Mouse (Mus musculus) thymus, adult 2 months (tissue): ENCODE measurements around the gene Srebf1. TPM values are rescaled to one million over a fixed set of nuclear protein-coding genes. Genes with fewer than 3 reads are reported as not detected.

ENCODE experiments used
- DNase-seq: peaks from one replicate; pipeline ENCODE4 v3.0.0; 2021
- H3K27ac ChIP-seq: fragments of 200-500 bp; 2 replicates; pipeline ENCODE4 v1.5.1; 2012; ENCODE audit warnings: low read length, control low read depth; ENCODE audit not compliant: control insufficient read depth, insufficient read depth
- H3K27me3 ChIP-seq: fragments of 200-500 bp; 2 replicates; pipeline ENCODE4 v1.6.1; 2012; ENCODE audit warnings: mild to moderate bottlenecking, low read length, moderate library complexity, mixed read lengths; ENCODE audit not compliant: control insufficient read depth, insufficient read depth
- H3K36me3 ChIP-seq: fragments of 200-500 bp; 2 replicates; pipeline ENCODE4 v1.6.1; 2012; ENCODE audit warnings: mild to moderate bottlenecking, low read length, moderate library complexity; ENCODE audit not compliant: control insufficient read depth, insufficient read depth
- H3K4me1 ChIP-seq: fragments of 200-500 bp; replicated peaks from 2 replicates; pipeline ENCODE4 v1.6.1; 2012; ENCODE audit warnings: low read length; ENCODE audit not compliant: control insufficient read depth, insufficient read depth
- H3K4me3 ChIP-seq: fragments of 200-500 bp; 2 replicates; pipeline ENCODE4 v1.5.1; 2012; ENCODE audit warnings: mild to moderate bottlenecking, low read length, control low read depth, moderate library complexity; ENCODE audit not compliant: control insufficient read depth, insufficient read depth
- CTCF ChIP-seq: fragments of 200-500 bp; IDR thresholded peaks from 2 replicates; pipeline ENCODE4 v1.5.1; 2012; ENCODE audit warnings: mild to moderate bottlenecking, control low read depth, low read length, moderate library complexity, borderline replicate concordance; ENCODE audit not compliant: control insufficient read depth, poor library complexity, insufficient read depth; ENCODE audit errors: extremely low read depth
- POLR2A ChIP-seq: fragments of 200-500 bp; IDR thresholded peaks from 2 replicates; pipeline ENCODE4 v1.6.1; 2012; ENCODE audit warnings: mild to moderate bottlenecking, low read length, control low read depth, moderate library complexity; ENCODE audit not compliant: control insufficient read depth, poor library complexity, insufficient read depth; ENCODE audit errors: extremely low read depth
- WGBS: fragments of 180-500 bp; shearing (Covaris S2); methylation state at CpG from one replicate; pipeline ENCODE4 v1.1.7; 2018; 5-methylcytosine and 5-hydroxymethylcytosine counted together
- polyA plus RNA-seq: library from polyadenylated mRNA; depleted of rRNA; stranded (reverse); fragments of >200 nt; gene quantifications from 2 replicates; pipeline ENCODE4 v1.2.3, GENCODE M21; 2012

Gene Srebf1
- polyA plus RNA-seq, 1 experiment: 466 TPM

DNA sequence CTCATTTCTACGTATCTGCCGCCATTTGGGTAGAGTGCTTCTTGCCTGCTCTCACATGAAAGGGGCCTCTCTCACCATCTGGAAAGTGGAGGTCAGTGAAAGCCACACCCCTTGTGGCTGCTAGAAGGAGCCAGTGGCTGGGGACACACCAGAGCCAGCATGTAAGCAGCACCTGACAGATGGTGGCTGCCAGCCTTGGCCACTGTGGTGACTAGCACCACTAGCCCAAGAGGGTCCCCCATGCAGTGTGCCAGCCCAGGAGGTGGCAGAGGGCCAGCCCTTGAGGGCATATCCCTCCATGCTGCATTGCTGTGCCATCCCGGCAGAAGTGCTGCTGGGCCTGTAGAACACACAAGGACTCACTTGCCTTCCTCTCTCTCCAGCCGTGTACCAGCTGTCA lies 28.8 kb downstream of the Srebf1 start:
- H3K4me3 ChIP-seq: no peak overlapping the region
- peaks cover 21% of the 10 kb centered on the region; the same call in 1 of the 2 replicates for H3K36me3 ChIP-seq
- WGBS: 89% methylated on average over 4 of the region's 4 CpGs

GRCm38 (mm10) chr11:60192534-60192933 lies 29.8 kb downstream of the Srebf1 start:
- WGBS: 72% methylated on average over 6 of the region's 6 CpGs
- DNase-seq: no peak
- Histone ChIP-seq H3K36me3 (peaks cover 24% of the 10 kb centered on the region; the same call in 1 of the 2 replicates), H3K4me1 (peaks cover 29% of the 10 kb centered on the region), H3K27ac (no peak overlapping the region), H3K27me3 (no peaks in the 10 kb centered on the region), H3K4me3 (no peak overlapping the region)
- no peak for TF ChIP-seq POLR2A
- TF ChIP-seq CTCF: no peak

More for the DNA sequence above, 28.8 kb downstream of the Srebf1 start:
- DNase-seq: no peak
- H3K27me3 ChIP-seq: no peaks in the 10 kb centered on the region
- H3K27ac ChIP-seq: no peak overlapping the region
- no peak for TF ChIP-seq POLR2A
- no peak for TF ChIP-seq CTCF
- H3K4me1 ChIP-seq: peaks cover 19% of the 10 kb centered on the region

GRCm38 (mm10) chr11:60190055-60190641 lies 32.2 kb downstream of the Srebf1 start:
- TF ChIP-seq CTCF (no peak), POLR2A (no peak)
- Histone ChIP-seq H3K4me1 (peaks cover 50% of the 10 kb centered on the region), H3K27ac (no peak overlapping the region)

DNA sequence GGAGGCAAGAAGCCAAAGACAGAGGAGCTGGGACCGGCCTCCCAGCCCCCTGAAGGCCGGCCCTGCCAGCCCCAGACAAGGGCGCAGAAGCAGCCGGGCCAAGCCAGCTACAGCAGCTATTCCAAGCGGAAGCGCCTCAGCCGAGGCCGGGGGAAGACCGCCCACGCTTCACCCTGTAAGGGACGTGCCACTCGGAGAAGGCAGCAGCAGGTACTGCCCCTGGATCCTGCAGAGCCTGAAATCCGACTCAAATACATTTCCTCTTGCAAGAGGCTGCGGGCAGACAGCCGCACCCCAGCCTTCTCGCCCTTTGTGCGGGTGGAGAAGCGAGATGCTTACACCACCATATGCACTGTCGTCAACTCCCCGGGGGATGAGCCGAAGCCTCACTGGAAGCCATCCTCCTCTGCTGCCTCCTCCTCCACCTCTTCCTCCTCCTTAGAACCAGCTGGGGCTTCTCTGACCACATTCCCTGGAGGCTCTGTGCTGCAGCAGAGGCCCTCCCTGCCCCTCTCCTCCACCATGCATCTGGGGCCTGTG lies 32.8 kb downstream of the Srebf1 start:
- 92% methylated on average over 21 of the region's 21 CpGs for WGBS
- no peak for DNase-seq
- peaks cover 37% of the 10 kb centered on the region; the same call in 1 of the 2 replicates for H3K36me3 ChIP-seq
- H3K27ac ChIP-seq: no peak overlapping the region
- peaks cover 56% of the 10 kb centered on the region for H3K4me1 ChIP-seq
- TF ChIP-seq POLR2A: no peak
- TF ChIP-seq CTCF: no peak
- H3K27me3 ChIP-seq: no peaks in the 10 kb centered on the region
- H3K4me3 ChIP-seq: no peak overlapping the region

More at GRCm38 (mm10) chr11:60190055-60190641, 32.2 kb downstream of the Srebf1 start:
- Histone ChIP-seq H3K4me3 (no peak overlapping the region), H3K36me3 (peaks cover 37% of the 10 kb centered on the region; the same call in 1 of the 2 replicates), H3K27me3 (no peaks in the 10 kb centered on the region)
- WGBS: 92% methylated on average over 17 of the region's 17 CpGs
- DNase-seq: no peak

GRCm38 (mm10) chr11:60188275-60188853 lies 34.0 kb downstream of the Srebf1 start:
- peaks cover 32% of the 10 kb centered on the region; the same call in 1 of the 2 replicates for H3K36me3 ChIP-seq
- peaks cover 68% of the 10 kb centered on the region for H3K4me1 ChIP-seq
- 58% methylated on average over 25 of the region's 25 CpGs for WGBS
- H3K27me3 ChIP-seq: no peaks in the 10 kb centered on the region
- DNase-seq: no peak
- TF ChIP-seq CTCF: 0 out of 2 replicates have a peak, but pooled peaks have one; percentile 18
- TF ChIP-seq POLR2A: no peak
- no peak overlapping the region for H3K27ac ChIP-seq
- no peak overlapping the region for H3K4me3 ChIP-seq

- DNase-seq: no peak
- H3K27ac ChIP-seq: no peak overlapping the region
- no peak overlapping the region for H3K4me3 ChIP-seq
- no peaks in the 10 kb centered on the region for H3K27me3 ChIP-seq
- WGBS: 93% methylated on average over 11 of the region's 11 CpGs
- H3K36me3 ChIP-seq: peaks cover 32% of the 10 kb centered on the region; the same call in 1 of the 2 replicates
- TF ChIP-seq POLR2A (no peak), CTCF (0 out of 2 replicates have a peak, but pooled peaks have one; percentile 9)
- H3K4me1 ChIP-seq: peaks cover 64% of the 10 kb centered on the region
Measured at GRCm38 (mm10) chr11:60187070-60187469, 35.3 kb downstream of the Srebf1 start.
